ENCODE assay signal across 17 mouse cellular contexts in genomic region chr7:49318183-49318897, GRCm38 (mm10).
DNase-seq lines count a peak whose midpoint lies in the region; ATAC-seq and TF ChIP-seq lines count a peak whose summit lies in the region.
"Had no signal": no experiment of that assay in that cellular context is flagged by ENCODE, and none has a peak within 500 bp of the region (broad histone marks: within the 10 kb centered on the region; RNA-seq: fewer than 3 reads in every experiment).

No protein-coding gene starts in this region.

- H3K4me2 ChIP-seq in kidney, postnatal 0 days (ENCODE audit: low read length) = no peak overlapping the region
- H3K4me2 ChIP-seq in limb, embryonic 13.5 days (replicated peaks) = no peak overlapping the region
- H3K4me2 ChIP-seq: heart, embryonic 11.5 days; liver, embryonic 11.5 days; midbrain, embryonic 13.5 days had no signal

- in situ Hi-C loops in Patski (cut with MboI; ENCODE audit: low pct_unique_long_range_greater_than_20kb) = no loop called here

- no peaks in the 10 kb centered on the region for H3K9me3 ChIP-seq in kidney, postnatal 0 days (replicated peaks; ENCODE audit: low read length)
- H3K9me3 ChIP-seq in limb, embryonic 13.5 days = no peaks in the 10 kb centered on the region
- H3K9me3 ChIP-seq: midbrain, embryonic 13.5 days had no signal

- H3K9ac ChIP-seq in kidney, postnatal 0 days (ENCODE audit: low read depth, low read length) = no peak overlapping the region
- no peak overlapping the region for H3K9ac ChIP-seq in limb, embryonic 13.5 days
- H3K9ac ChIP-seq: midbrain, embryonic 13.5 days had no signal

- no peak for TF ChIP-seq CTCF in kidney, postnatal 0 days (IDR thresholded peaks at IDR 0.05; ENCODE audit: low read depth)
- no peak for TF ChIP-seq CTCF in Patski (IDR thresholded peaks at IDR 0.05)

- WGBS in kidney, postnatal 0 days = 57% methylated on average over 15 of the region's 15 CpGs
- 55% methylated on average over 15 of the region's 15 CpGs for WGBS in limb, embryonic 13.5 days

- POLR2A ChIA-PET in Patski (lab: Charles Lee) = interaction anchor here (0.8 kb wide), 1 partner anchor 8 kb away, joined by 3 read pairs; no protein-coding TSS in a partner anchor

- no peak overlapping the region for H3K4me3 ChIP-seq in kidney, postnatal 0 days (replicated peaks; ENCODE audit: low read depth, low read length)
- no peak overlapping the region for H3K4me3 ChIP-seq in limb, embryonic 13.5 days
- H3K4me3 ChIP-seq: erythroblast, embryonic 14.5 days; gastrocnemius, adult 2 months; midbrain, embryonic 13.5 days had no signal

- peaks cover 5% of the 10 kb centered on the region for H3K4me1 ChIP-seq in kidney, postnatal 0 days (replicated peaks; ENCODE audit: insufficient read depth, low read length)
- H3K4me1 ChIP-seq in limb, embryonic 13.5 days = peaks cover 47% of the 10 kb centered on the region

- no peak for ATAC-seq in kidney, postnatal 0 days (replicated peaks; ENCODE audit: low FRiP score, low read depth)
- ATAC-seq in Patski = peak; percentile 85
- ATAC-seq in limb, embryonic 13.5 days (ENCODE audit: low FRiP score, low read depth) = peak; percentile 24; the same call in 1 of the 2 replicates
- ATAC-seq: forebrain, embryonic 16.5 days; hindbrain, postnatal 0 days; midbrain, embryonic 13.5 days had no signal

- peak; percentile 30 for DNase-seq in kidney, postnatal 0 days (ENCODE audit: low spot score)
- DNase-seq in kidney, postnatal 25 days = no peak
- DNase-seq in 3134 (ENCODE audit: extremely low read depth, insufficient read length, low spot score) (peak; percentile 28), Patski (ENCODE audit: low read depth, low spot score) (peak; percentile 73)
- no peak for DNase-seq in gastrocnemius, postnatal 10 days
- no peak for DNase-seq in thymus, postnatal 0 days (ENCODE audit: low spot score)
- no peak for DNase-seq in heart, adult 18-20 months
- DNase-seq: cerebellum, postnatal 14 days; gastrocnemius, adult 2 months had no signal

- CTCF ChIA-PET in Patski (lab: Charles Lee) = interaction anchor here (0.7 to 2.0 kb wide), 2 partner anchors 12 to 68 kb away, joined by 3 to 7 read pairs; no protein-coding TSS in a partner anchor

- no peaks in the 10 kb centered on the region for H3K36me3 ChIP-seq in kidney, postnatal 0 days (ENCODE audit: insufficient read depth, low read length)
- H3K36me3 ChIP-seq in limb, embryonic 13.5 days = no peaks in the 10 kb centered on the region
- H3K36me3 ChIP-seq: G1E; midbrain, embryonic 13.5 days had no signal

- peak overlapping the region; percentile 62; the same call in 1 of the 2 replicates for H3K27ac ChIP-seq in kidney, postnatal 0 days
- peak overlapping the region; percentile 64; the same call in 1 of the 2 replicates for H3K27ac ChIP-seq in limb, embryonic 13.5 days
- H3K27ac ChIP-seq: gastrocnemius, adult 2 months; hindbrain, postnatal 0 days; midbrain, embryonic 13.5 days had no signal

- H3K27me3 ChIP-seq in kidney, postnatal 0 days (ENCODE audit: insufficient read depth, low read length) = no peaks in the 10 kb centered on the region
- no peaks in the 10 kb centered on the region for H3K27me3 ChIP-seq in Patski
- no peaks in the 10 kb centered on the region for H3K27me3 ChIP-seq in limb, embryonic 13.5 days
- H3K27me3 ChIP-seq: midbrain, embryonic 13.5 days had no signal

Comparison
In these comparisons a context has a peak if more than half of its experiments do, and no peak if none do; other contexts are left out.
1. DNase-seq: peak in kidney, postnatal 0 days (single experiment), 3134 (single experiment) and Patski (single experiment); none in kidney, postnatal 25 days (0 of 2), gastrocnemius, postnatal 10 days (single experiment), thymus, postnatal 0 days (single experiment) and heart, adult 18-20 months (0 of 2).